Mouse (Mus musculus) MEL (cell line): Measurements from ENCODE around the gene Slc39a13. TPM values are rescaled to one million over a fixed set of nuclear protein-coding genes. Genes with fewer than 3 reads are reported as not detected.
A peak's percentile ranks its signal among the peaks of the same experiment; 100 is the strongest.

Source experiments
- DNase-seq: peaks from one replicate; pipeline ENCODE4 v3.0.0; 2011; ENCODE audit warnings: low read depth, low spot score
- H3K27ac ChIP-seq: 2 replicates; pipeline ENCODE4 v1.5.1; 2012; ENCODE audit warnings: low read depth, mild to moderate bottlenecking, control low read depth, low read length, moderate library complexity; ENCODE audit not compliant: control insufficient read depth
- H3K27me3 ChIP-seq, 2 experiments: fragments of 150-350 bp in 1 of 2; sonication (generic) in 1 of 2; 2 replicates each; pipeline ENCODE4 v1.6.1; 2012; ENCODE audit warnings: low read length in 2 of 2, mild to moderate bottlenecking in 2 of 2, improper control_type of control experiment in 1 of 2, moderate library complexity in 1 of 2; ENCODE audit not compliant: insufficient read depth in 2 of 2, control insufficient read depth in 1 of 2
- H3K36me3 ChIP-seq, 2 experiments: 2 replicates each; pipeline ENCODE4 v1.6.1; 2012 to 2014; ENCODE audit warnings: low read length in 2 of 2, improper control_type of control experiment in 1 of 2, inconsistent platforms in 1 of 2, mild to moderate bottlenecking in 1 of 2; ENCODE audit not compliant: insufficient read depth in 2 of 2, control insufficient read depth in 1 of 2
- H3K4me1 ChIP-seq, 2 experiments: fragments of 150-350 bp in 1 of 2; sonication (generic) in 1 of 2; 2 replicates each; pipeline ENCODE4 v1.6.1; 2012; ENCODE audit warnings: low read length in 2 of 2, improper control_type of control experiment in 1 of 2, mild to moderate bottlenecking in 1 of 2; ENCODE audit not compliant: insufficient read depth in 2 of 2, control insufficient read depth in 1 of 2
- H3K4me3 ChIP-seq, 2 experiments: fragments of 150-350 bp in 1 of 2; sonication (generic) in 1 of 2; 2 replicates each; pipeline ENCODE4 v1.5.1; 2012; ENCODE audit warnings: low read depth in 2 of 2, low read length in 2 of 2, mild to moderate bottlenecking in 2 of 2, moderate library complexity in 2 of 2, control low read depth in 1 of 2, improper control_type of control experiment in 1 of 2; ENCODE audit not compliant: control insufficient read depth in 1 of 2, insufficient read depth in 1 of 2
- H3K79me2 ChIP-seq: 2 replicates; pipeline ENCODE4 v1.6.1; 2012; ENCODE audit warnings: mild to moderate bottlenecking, low read length, moderate library complexity; ENCODE audit not compliant: control insufficient read depth, poor library complexity, insufficient read depth
- H3K9ac ChIP-seq: 2 replicates; pipeline ENCODE4 v1.6.1; 2012; ENCODE audit warnings: low read depth, mild to moderate bottlenecking, control low read depth, low read length, moderate library complexity; ENCODE audit not compliant: control insufficient read depth, poor library complexity, severe bottlenecking
- H3K9me3 ChIP-seq: fragments of 150-350 bp; sonication (generic); replicated peaks from 2 replicates; pipeline ENCODE4 v1.6.1; 2012; ENCODE audit warnings: mild to moderate bottlenecking, low read length, improper control_type of control experiment, moderate library complexity; ENCODE audit not compliant: insufficient read depth
- BHLHE40 ChIP-seq: IDR thresholded peaks from 2 replicates; pipeline ENCODE4 v1.6.1; 2012; ENCODE audit warnings: low read depth, mild to moderate bottlenecking, inconsistent platforms, low read length, improper control_type of control experiment, borderline replicate concordance
- CTCF ChIP-seq, 3 experiments: IDR thresholded peaks in 2 of 3; conservative IDR thresholded peaks in 1 of 3; 2 replicates each; pipeline ENCODE4 v1.5.1; 2011 to 2012; ENCODE audit warnings: low read length in 3 of 3, low read depth in 2 of 3, mild to moderate bottlenecking in 2 of 3, improper control_type of control experiment in 1 of 3, inconsistent platforms in 1 of 3, mixed read lengths in 1 of 3, moderate library complexity in 1 of 3; ENCODE audit not compliant: control insufficient read depth in 1 of 3, insufficient read depth in 1 of 3, poor library complexity in 1 of 3, severe bottlenecking in 1 of 3
- ETS1 ChIP-seq: IDR thresholded peaks from 2 replicates; pipeline ENCODE4 v1.6.1; 2012; ENCODE audit warnings: low read depth, mild to moderate bottlenecking, inconsistent platforms, low read length, improper control_type of control experiment, moderate library complexity
- GATA1 ChIP-seq: IDR thresholded peaks from 2 replicates; pipeline ENCODE4 v1.6.1; 2011; ENCODE audit warnings: low read depth, low read length, improper control_type of control experiment
- HCFC1 ChIP-seq: IDR thresholded peaks from 2 replicates; pipeline ENCODE4 v1.6.1; 2012; ENCODE audit warnings: low read depth, mild to moderate bottlenecking, inconsistent platforms, low read length, improper control_type of control experiment, moderate library complexity
- JUND ChIP-seq: IDR thresholded peaks from 2 replicates; pipeline ENCODE4 v1.6.1; 2011; ENCODE audit warnings: low read depth, mild to moderate bottlenecking, improper control_type of control experiment, low read length
- KAT2A ChIP-seq: conservative IDR thresholded peaks from 2 replicates; pipeline ENCODE4 v1.6.1; 2012; ENCODE audit warnings: low read depth, low read length, improper control_type of control experiment, inconsistent platforms
- MAFK ChIP-seq: IDR thresholded peaks from 2 replicates; pipeline ENCODE4 v1.6.1; 2011; ENCODE audit warnings: low read depth, mild to moderate bottlenecking, low read length, improper control_type of control experiment, borderline replicate concordance
- MAX ChIP-seq: IDR thresholded peaks from 2 replicates; pipeline ENCODE4 v1.6.1; 2011; ENCODE audit warnings: low read length, improper control_type of control experiment
- MEF2A ChIP-seq: IDR thresholded peaks from 2 replicates; pipeline ENCODE4 v1.6.1; 2014; ENCODE audit warnings: low read depth, mild to moderate bottlenecking, inconsistent platforms, low read length, improper control_type of control experiment; ENCODE audit not compliant: poor library complexity, insufficient replicate concordance, severe bottlenecking; ENCODE audit errors: extremely low read depth
- MYB ChIP-seq: IDR thresholded peaks from 2 replicates; pipeline ENCODE4 v1.6.1; 2011; ENCODE audit warnings: mild to moderate bottlenecking, low read depth, low read length, improper control_type of control experiment
- MYC ChIP-seq: IDR thresholded peaks from 2 replicates; pipeline ENCODE4 v1.6.1; 2011; ENCODE audit warnings: low read depth, mild to moderate bottlenecking, low read length, improper control_type of control experiment, moderate library complexity
- NELFE ChIP-seq: IDR thresholded peaks from 2 replicates; pipeline ENCODE4 v1.6.1; 2011; ENCODE audit warnings: low read depth, low read length, improper control_type of control experiment
- NRF1 ChIP-seq: IDR thresholded peaks from 2 replicates; pipeline ENCODE4 v1.6.1; 2014; ENCODE audit warnings: low read depth, mild to moderate bottlenecking, inconsistent platforms, low read length, improper control_type of control experiment, moderate library complexity; ENCODE audit not compliant: poor library complexity, insufficient read depth, severe bottlenecking
- POLR2A ChIP-seq, 2 experiments: IDR thresholded peaks; 2 replicates each; pipeline ENCODE4 v1.6.1; 2011 to 2012; ENCODE audit warnings: low read length in 2 of 2, mild to moderate bottlenecking in 2 of 2, control low read depth in 1 of 2, improper control_type of control experiment in 1 of 2, low read depth in 1 of 2, moderate library complexity in 1 of 2; ENCODE audit not compliant: control insufficient read depth in 1 of 2, insufficient read depth in 1 of 2, poor library complexity in 1 of 2
- POLR2AphosphoS2 ChIP-seq: IDR thresholded peaks from 2 replicates; pipeline ENCODE4 v1.6.1; 2011; ENCODE audit warnings: low read length, improper control_type of control experiment
- POLR2AphosphoS5 ChIP-seq: IDR thresholded peaks from 2 replicates; pipeline ENCODE4 v1.6.1; 2012; ENCODE audit warnings: low read depth, borderline replicate concordance, mild to moderate bottlenecking, inconsistent platforms, low read length, moderate library complexity, mixed read lengths
- SIN3A ChIP-seq: IDR thresholded peaks from 2 replicates; pipeline ENCODE4 v1.6.1; 2012; ENCODE audit warnings: low read length, improper control_type of control experiment, inconsistent platforms
- TAL1 ChIP-seq: IDR thresholded peaks from 2 replicates; pipeline ENCODE4 v1.6.1; 2012; ENCODE audit warnings: mild to moderate bottlenecking, inconsistent platforms, low read length, moderate library complexity, mixed read lengths
- TBP ChIP-seq: IDR thresholded peaks from 2 replicates; pipeline ENCODE4 v1.8.0; 2011; ENCODE audit warnings: low read depth, low read length, improper control_type of control experiment
- TCF12 ChIP-seq: IDR thresholded peaks from 2 replicates; pipeline ENCODE4 v1.6.1; 2014; ENCODE audit warnings: low read depth, mild to moderate bottlenecking, inconsistent platforms, low read length, improper control_type of control experiment, moderate library complexity
- UBTF ChIP-seq: IDR thresholded peaks from 2 replicates; pipeline ENCODE4 v1.6.1; 2012; ENCODE audit warnings: low read depth, mild to moderate bottlenecking, inconsistent platforms, low read length, improper control_type of control experiment, moderate library complexity, borderline replicate concordance; ENCODE audit not compliant: insufficient read depth
- USF1 ChIP-seq: IDR thresholded peaks from 2 replicates; pipeline ENCODE4 v1.6.1; 2014; ENCODE audit warnings: low read depth, mild to moderate bottlenecking, inconsistent platforms, low read length, improper control_type of control experiment, moderate library complexity
- USF2 ChIP-seq, 2 experiments: IDR thresholded peaks; 2 replicates each; pipeline ENCODE4 v1.6.1; 2011 to 2012; ENCODE audit warnings: improper control_type of control experiment in 2 of 2, low read length in 2 of 2, borderline replicate concordance in 1 of 2, inconsistent platforms in 1 of 2, low read depth in 1 of 2, mild to moderate bottlenecking in 1 of 2; ENCODE audit not compliant: insufficient read depth in 1 of 2
- ZMIZ1 ChIP-seq: IDR thresholded peaks from 2 replicates; pipeline ENCODE4 v1.6.1; 2012; ENCODE audit warnings: low read depth, mild to moderate bottlenecking, inconsistent platforms, low read length, improper control_type of control experiment, moderate library complexity
- polyA plus RNA-seq, 2 experiments: library from polyadenylated mRNA; stranded (reverse) in 1 of 2; unstranded in 1 of 2; fragments of >175 nt in 1 of 2; fragments of >200 nt in 1 of 2; gene quantifications; 2 replicates each; pipeline versions ENCODE4 v1.2.1 to v1.2.4; 2012; ENCODE audit warnings: low replicate concordance in 2 of 2, low read depth in 1 of 2; ENCODE audit not compliant: insufficient read length in 2 of 2, insufficient read depth in 1 of 2, missing spikeins in 1 of 2
- total RNA-seq: library from RNA; depleted of rRNA; stranded (reverse); fragments of 300-350 nt; gene quantifications from 2 replicates; pipeline ENCODE4 v1.2.3, GENCODE M21; 2012

The Slc39a13 gene
- total and polyA plus RNA-seq, 3 experiments, result 9.4 to 19.1 TPM; not detected in 1

- no peak for TF ChIP-seq NELFE
Observed at GRCm38 (mm10) chr2:91033000-91033399, 37.2 kb downstream of the Slc39a13 start (continued).

GRCm38 (mm10) chr2:91031216-91031615 is 39.0 kb downstream of the Slc39a13 start:
- H3K4me1 ChIP-seq, result peaks cover 6 to 15% of the 10 kb centered on the region in 2 experiments
- DNase-seq, result no peak
- no peak for TF ChIP-seq KAT2A
- no peak for TF ChIP-seq MAX
- no peak for TF ChIP-seq ZMIZ1
- no peak for TF ChIP-seq POLR2A (IDR thresholded peaks at IDR 0.05; ENCODE audit: control insufficient read depth in 1 of 2, insufficient read depth in 1 of 2, low read depth in 1 of 2, low read length in 2 of 2, poor library complexity in 1 of 2)
- TF ChIP-seq TAL1, result no peak
- no peak for TF ChIP-seq MAFK
- no peak for TF ChIP-seq USF2 (IDR thresholded peaks at IDR 0.05; ENCODE audit: borderline replicate concordance in 1 of 2, insufficient read depth in 1 of 2, low read depth in 1 of 2, low read length in 2 of 2)
- no peak for TF ChIP-seq TCF12
- no peak for TF ChIP-seq GATA1
- no peak for TF ChIP-seq MYB
- TF ChIP-seq NRF1, result no peak
- no peak for TF ChIP-seq HCFC1
- TF ChIP-seq MEF2A, result no peak
- TF ChIP-seq UBTF, result no peak
- H3K27me3 ChIP-seq, result no peaks in the 10 kb centered on the region
- H3K36me3 ChIP-seq, result peaks cover 0 to 11% of the 10 kb centered on the region in 2 experiments; a peak in 2 of 4 replicates
- H3K79me2 ChIP-seq, result no peaks in the 10 kb centered on the region
- H3K9me3 ChIP-seq, result no peaks in the 10 kb centered on the region
- H3K9ac ChIP-seq, result no peak overlapping the region
- no peak overlapping the region for H3K27ac ChIP-seq
- H3K4me3 ChIP-seq, result no peak overlapping the region

GRCm38 (mm10) chr2:91027391-91028214 is 42.6 kb downstream of the Slc39a13 start:
- peak overlapping the region; percentile 65 to 81 for H3K4me3 ChIP-seq
- H3K4me1 ChIP-seq, result peaks cover 6 to 22% of the 10 kb centered on the region in 2 experiments
- peak; percentile 78 for DNase-seq
- peak overlapping the region; percentile 67 for H3K9ac ChIP-seq
- peaks cover 0 to 19% of the 10 kb centered on the region in 2 experiments; a peak in 2 of 4 replicates for H3K36me3 ChIP-seq
- peak overlapping the region; percentile 87 for H3K27ac ChIP-seq
- H3K9me3 ChIP-seq, result no peaks in the 10 kb centered on the region
- no peaks in the 10 kb centered on the region for H3K27me3 ChIP-seq
- no peaks in the 10 kb centered on the region for H3K79me2 ChIP-seq
- no peak; the same call in 1 of the 2 replicates for TF ChIP-seq POLR2AphosphoS2
- peak; percentile 27; the same call in 1 of the 2 replicates for TF ChIP-seq JUND
- no peak for TF ChIP-seq CTCF (IDR thresholded peaks at IDR 0.05 in 2 of 3, conservative IDR thresholded peaks at IDR 0.05 in 1 of 3; ENCODE audit: control insufficient read depth in 1 of 3, insufficient read depth in 1 of 3, low read depth in 2 of 3, low read length in 3 of 3, poor library complexity in 1 of 3, severe bottlenecking in 1 of 3)
- peak; percentile 65; the same call in 1 of the 2 replicates for TF ChIP-seq ETS1
- no peak for TF ChIP-seq NRF1
- 0 out of 2 replicates have a peak, but pooled peaks have one; percentile 48 for TF ChIP-seq TBP
- TF ChIP-seq NELFE, result peak; percentile 59; the same call in 1 of the 2 replicates
- 0 out of 2 replicates have a peak, but pooled peaks have one; percentile 16 for TF ChIP-seq BHLHE40
- TF ChIP-seq SIN3A, result peak; percentile 50; the same call in 1 of the 2 replicates
- no peak for TF ChIP-seq MAFK
- TF ChIP-seq POLR2AphosphoS5, result no peak
- no peak for TF ChIP-seq USF2 (IDR thresholded peaks at IDR 0.05; ENCODE audit: borderline replicate concordance in 1 of 2, insufficient read depth in 1 of 2, low read depth in 1 of 2, low read length in 2 of 2)
- TF ChIP-seq MYC, result 0 out of 2 replicates have a peak, but pooled peaks have one; percentile 33
- peak; percentile 70 for TF ChIP-seq TCF12
- TF ChIP-seq USF1, result no peak
